ENCODE assay signal across 26 mouse cellular contexts in the genomic region with DNA sequence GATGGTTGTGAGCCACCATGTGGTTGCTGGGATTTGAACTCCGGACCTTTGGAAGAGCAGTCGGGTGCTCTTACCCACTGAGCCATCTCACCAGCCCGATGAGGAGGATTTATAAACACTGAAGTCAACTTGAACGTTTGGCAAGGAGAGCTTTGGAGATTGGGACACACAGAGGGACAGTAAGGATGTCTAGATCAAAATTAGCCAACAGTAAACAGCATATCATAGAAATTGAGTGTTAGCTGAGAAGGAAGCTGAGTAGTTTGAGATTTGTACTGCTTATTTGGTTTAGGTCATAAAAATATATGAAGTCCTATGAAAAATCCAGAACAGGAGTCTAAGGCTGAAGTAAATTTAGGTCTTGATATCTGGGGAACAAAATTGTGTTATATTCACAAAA.
DNase-seq lines count a peak whose midpoint lies in the region; ATAC-seq and TF ChIP-seq lines count a peak whose summit lies in the region.
"Had no signal": no experiment of that assay in that cellular context is flagged by ENCODE, and none has a peak within 500 bp of the region (broad histone marks: within the 10 kb centered on the region; RNA-seq: fewer than 3 reads in every experiment).

No protein-coding gene starts in this region.

- ATAC-seq in kidney, embryonic 15.5 days (replicated peaks; ENCODE audit: low FRiP score): no peak
- ATAC-seq in lung, embryonic 14.5 days (ENCODE audit: insufficient read depth): peak; percentile 88
- peak; percentile 67 for ATAC-seq in lung, postnatal 0 days
- ATAC-seq: forebrain, embryonic 14.5 days; Patski had no signal

- intact Hi-C loops in heart, postnatal 10 days (cut with DNase I): loop anchor here (10.0 kb wide), 1 partner anchor 209 kb away; no protein-coding TSS in a partner anchor

- H3K27me3 ChIP-seq in kidney, embryonic 15.5 days: no peaks in the 10 kb centered on the region
- H3K27me3 ChIP-seq in lung, embryonic 14.5 days (ENCODE audit: insufficient read depth, low read length): no peaks in the 10 kb centered on the region
- H3K27me3 ChIP-seq in lung, postnatal 0 days (replicated peaks; ENCODE audit: insufficient read depth, low read length): no peaks in the 10 kb centered on the region
- H3K27me3 ChIP-seq: CH12.LX; embryonic facial prominence, embryonic 12.5 days; embryonic facial prominence, embryonic 15.5 days; heart, embryonic 13.5 days; hindbrain, embryonic 12.5 days; hindbrain, embryonic 15.5 days had no signal

- H3K36me3 ChIP-seq in kidney, embryonic 15.5 days: no peaks in the 10 kb centered on the region
- no peaks in the 10 kb centered on the region for H3K36me3 ChIP-seq in lung, embryonic 14.5 days (ENCODE audit: insufficient read depth)
- no peaks in the 10 kb centered on the region for H3K36me3 ChIP-seq in lung, postnatal 0 days (ENCODE audit: insufficient read depth, low read length)
- H3K36me3 ChIP-seq: embryonic facial prominence, embryonic 12.5 days; embryonic facial prominence, embryonic 15.5 days; G1E; heart, embryonic 10.5 days; heart, embryonic 13.5 days; hindbrain, embryonic 12.5 days; hindbrain, embryonic 15.5 days had no signal

- H3K4me2 ChIP-seq in kidney, embryonic 15.5 days: no peak overlapping the region
- no peak overlapping the region for H3K4me2 ChIP-seq in lung, embryonic 14.5 days
- H3K4me2 ChIP-seq in lung, postnatal 0 days (replicated peaks; ENCODE audit: low read depth, low read length): no peak overlapping the region
- H3K4me2 ChIP-seq: embryonic facial prominence, embryonic 12.5 days; embryonic facial prominence, embryonic 15.5 days; heart, embryonic 13.5 days; hindbrain, embryonic 12.5 days; hindbrain, embryonic 15.5 days had no signal

- H3K27ac ChIP-seq in kidney, embryonic 15.5 days: peak overlapping the region; percentile 70
- peak overlapping the region; percentile 51 for H3K27ac ChIP-seq in lung, embryonic 14.5 days (ENCODE audit: low read depth)
- H3K27ac ChIP-seq in lung, postnatal 0 days (ENCODE audit: low read length): no peak overlapping the region
- H3K27ac ChIP-seq: embryonic facial prominence, embryonic 12.5 days; embryonic facial prominence, embryonic 15.5 days; heart, adult 2 months; heart, embryonic 10.5 days; heart, embryonic 13.5 days; hindbrain, embryonic 12.5 days; hindbrain, embryonic 15.5 days had no signal

- no peak overlapping the region for H3K9ac ChIP-seq in kidney, embryonic 15.5 days
- no peak overlapping the region for H3K9ac ChIP-seq in lung, embryonic 14.5 days
- H3K9ac ChIP-seq in lung, postnatal 0 days (replicated peaks; ENCODE audit: low read depth): no peak overlapping the region
- H3K9ac ChIP-seq: embryonic facial prominence, embryonic 12.5 days; embryonic facial prominence, embryonic 15.5 days; forebrain, postnatal 0 days; heart, embryonic 13.5 days; hindbrain, embryonic 12.5 days; hindbrain, embryonic 15.5 days had no signal

- H3K9me3 ChIP-seq in kidney, embryonic 15.5 days (replicated peaks): no peaks in the 10 kb centered on the region
- no peaks in the 10 kb centered on the region for H3K9me3 ChIP-seq in lung, embryonic 14.5 days (ENCODE audit: low read depth, low read length)
- H3K9me3 ChIP-seq in lung, postnatal 0 days (ENCODE audit: low read length): no peaks in the 10 kb centered on the region
- H3K9me3 ChIP-seq: embryonic facial prominence, embryonic 12.5 days; embryonic facial prominence, embryonic 15.5 days; G1E; heart, embryonic 10.5 days; heart, embryonic 13.5 days; hindbrain, embryonic 12.5 days; hindbrain, embryonic 15.5 days had no signal

- DNase-seq in kidney, adult 8-10 months: no peak
- DNase-seq in lung, embryonic 14.5 days: peak; percentile 76
- DNase-seq in lung, postnatal 14 days: no peak
- DNase-seq in lung, postnatal 0 days (ENCODE audit: low spot score): peak; percentile 60
- no peak for DNase-seq in lung, adult 2 months
- no peak for DNase-seq in heart, postnatal 10 days
- DNase-seq: adrenal gland, adult 2 months; B cell, adult 2 months; cerebellum, adult 11 months; cerebellum, adult 2 months; cerebellum, adult 9-11 months; cerebellum, postnatal 25 days; forebrain, postnatal 0 days; gastrocnemius, postnatal 36 days; heart, adult 2 months had no signal

- no peak overlapping the region for H3K4me3 ChIP-seq in kidney, embryonic 15.5 days (replicated peaks)
- no peak overlapping the region for H3K4me3 ChIP-seq in lung, embryonic 14.5 days (ENCODE audit: low read depth, low read length)
- H3K4me3 ChIP-seq in lung, postnatal 0 days (ENCODE audit: low read depth, low read length): no peak overlapping the region
- H3K4me3 ChIP-seq in lung, adult 2 months (replicated peaks; ENCODE audit: extremely low read depth, low read depth, low read length): no peak overlapping the region
- H3K4me3 ChIP-seq: embryonic facial prominence, embryonic 12.5 days; embryonic facial prominence, embryonic 15.5 days; heart, adult 2 months; heart, embryonic 10.5 days; heart, embryonic 13.5 days; hindbrain, embryonic 12.5 days; hindbrain, embryonic 15.5 days had no signal

- H3K4me1 ChIP-seq in kidney, embryonic 15.5 days: no peaks in the 10 kb centered on the region
- no peaks in the 10 kb centered on the region for H3K4me1 ChIP-seq in lung, embryonic 14.5 days (ENCODE audit: insufficient read depth)
- H3K4me1 ChIP-seq in lung, postnatal 0 days (ENCODE audit: insufficient read depth, low read depth, low read length): no peaks in the 10 kb centered on the region
- no peaks in the 10 kb centered on the region for H3K4me1 ChIP-seq in lung, adult 2 months (ENCODE audit: control insufficient read depth, insufficient read depth, low read length)
- H3K4me1 ChIP-seq: embryonic facial prominence, embryonic 12.5 days; embryonic facial prominence, embryonic 15.5 days; heart, embryonic 10.5 days; heart, embryonic 13.5 days; hindbrain, embryonic 12.5 days; hindbrain, embryonic 15.5 days had no signal

- TF ChIP-seq POLR2A in lung, adult 2 months (IDR thresholded peaks at IDR 0.05; ENCODE audit: borderline replicate concordance, extremely low read depth, low read depth, low read length): no peak

- WGBS in kidney, embryonic 15.5 days: 76% methylated on average over 4 of the region's 4 CpGs
- 33% methylated on average over 4 of the region's 4 CpGs for WGBS in lung, embryonic 14.5 days
- 47% methylated on average over 4 of the region's 4 CpGs for WGBS in lung, postnatal 0 days
- WGBS in lung, adult 2 months: 70% methylated on average over 4 of the region's 4 CpGs

- no peak for TF ChIP-seq EP300 in lung, postnatal 0 days (IDR thresholded peaks at IDR 0.05)

- TF ChIP-seq CTCF in lung, embryonic 14.5 days (IDR thresholded peaks at IDR 0.05; ENCODE audit: low read depth): no peak
- no peak for TF ChIP-seq CTCF in lung, postnatal 0 days (IDR thresholded peaks at IDR 0.05)
- no peak for TF ChIP-seq CTCF in lung, adult 2 months (IDR thresholded peaks at IDR 0.05; ENCODE audit: insufficient read depth, low read length)

Comparison
In these comparisons a context has a peak if more than half of its experiments do, and no peak if none do; other contexts are left out.
1. DNase-seq: peak in lung, embryonic 14.5 days (single experiment) and lung, postnatal 0 days (single experiment); none in kidney, adult 8-10 months (0 of 2), lung, postnatal 14 days (single experiment), lung, adult 2 months (single experiment) and heart, postnatal 10 days (0 of 2).